Mouse (Mus musculus): ENCODE measurements at regions not wholly inside any gene's neighbourhood (a gene's known extent, or its start where the extent isn't known, plus 50 kb on each side); places are given as distances from the start of the nearest gene placed in this dataset.

DNA sequence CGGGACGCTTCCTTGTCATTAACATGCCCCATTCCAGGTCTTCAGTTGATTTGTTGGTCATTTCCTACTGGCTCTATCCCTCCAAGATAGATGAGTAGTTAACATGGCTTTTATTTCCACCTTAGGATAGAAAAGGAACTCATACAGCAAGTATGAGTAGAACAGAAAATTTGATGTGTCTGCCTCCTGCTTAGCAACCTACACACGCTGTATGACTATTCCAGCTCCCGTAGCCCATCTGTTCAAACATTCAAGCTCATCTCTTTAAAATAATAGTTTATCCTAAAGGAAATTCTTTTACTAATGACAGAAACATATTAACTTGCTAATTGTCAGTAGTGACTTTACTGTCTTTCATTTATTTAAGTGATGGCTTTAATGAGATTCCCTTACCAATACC lies 323.0 kb downstream of the Wdr20rt start:
- DNase-seq (ENCODE audit: low spot score in 2 of 2), result no peak

DNA sequence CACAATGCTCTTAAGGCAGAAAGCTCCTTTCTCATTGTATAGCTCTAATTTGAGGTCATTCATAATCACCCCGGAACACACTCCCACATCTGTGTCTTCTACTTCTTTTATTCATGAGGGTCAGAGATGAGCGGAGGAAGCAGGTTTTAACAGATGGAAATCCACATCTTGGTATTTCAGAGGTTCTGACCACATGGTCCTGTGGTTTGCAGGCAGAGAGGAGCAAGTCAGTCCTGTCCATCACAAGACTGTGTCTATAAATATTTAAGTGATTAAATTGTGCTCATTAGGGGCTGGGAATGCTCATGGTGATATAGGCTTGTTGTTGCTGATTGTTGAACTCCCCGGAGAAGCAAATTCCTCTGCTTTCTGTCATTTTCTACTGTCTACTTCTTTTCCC lies 326.9 kb downstream of the Wdr20rt start:
- intact Hi-C loops (cut with DNase I), result no loop called here
- no peak for DNase-seq (ENCODE audit: low spot score in 2 of 2)

More for the DNA sequence above, 323.0 kb downstream of the Wdr20rt start:
- intact Hi-C loops (cut with DNase I), result no loop called here

DNA sequence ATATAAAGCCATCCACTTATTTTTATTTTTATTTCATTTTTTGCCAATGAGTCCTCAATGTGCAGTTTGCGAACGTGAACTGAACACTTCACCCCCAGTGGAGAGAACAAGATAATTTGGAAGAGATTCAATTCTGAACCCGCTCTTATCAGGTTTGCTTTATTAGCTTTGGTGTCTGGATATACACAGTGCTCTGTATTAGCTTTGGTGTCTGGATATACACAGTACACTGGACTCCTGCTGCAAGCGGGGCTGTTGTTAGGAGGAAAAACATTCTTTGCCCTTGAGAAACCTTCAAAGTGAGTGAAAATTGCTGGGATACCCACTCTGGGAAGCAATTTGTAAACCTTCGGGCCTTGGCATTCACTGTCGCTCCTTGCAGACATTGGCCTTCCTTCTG lies 333.7 kb downstream of the Wdr20rt start:
- DNase-seq (ENCODE audit: low spot score in 2 of 2), result no peak
- intact Hi-C loops (cut with DNase I), result no loop called here

DNA sequence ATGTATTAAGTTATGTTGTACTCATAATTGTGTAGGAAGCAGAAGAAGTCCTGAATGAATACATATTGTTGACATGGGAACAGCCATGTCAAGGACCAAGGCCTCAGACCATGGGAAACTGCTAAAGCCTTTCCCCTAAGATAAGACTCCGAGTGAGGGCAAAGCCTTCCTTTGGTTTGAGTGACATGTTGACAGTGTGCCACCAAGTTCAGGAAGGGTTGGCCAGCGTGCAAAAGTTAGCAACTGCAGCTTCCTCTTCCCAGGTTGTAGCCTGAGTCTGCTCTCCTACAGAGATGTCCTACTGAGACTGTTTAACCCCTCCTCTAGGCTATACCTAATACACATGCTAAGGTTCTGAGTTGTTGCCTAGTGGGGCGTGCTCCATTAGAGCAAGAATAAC lies 334.5 kb downstream of the Wdr20rt start:
- intact Hi-C loops (cut with DNase I), result no loop called here
- no peak for DNase-seq (ENCODE audit: low spot score in 2 of 2)

DNA sequence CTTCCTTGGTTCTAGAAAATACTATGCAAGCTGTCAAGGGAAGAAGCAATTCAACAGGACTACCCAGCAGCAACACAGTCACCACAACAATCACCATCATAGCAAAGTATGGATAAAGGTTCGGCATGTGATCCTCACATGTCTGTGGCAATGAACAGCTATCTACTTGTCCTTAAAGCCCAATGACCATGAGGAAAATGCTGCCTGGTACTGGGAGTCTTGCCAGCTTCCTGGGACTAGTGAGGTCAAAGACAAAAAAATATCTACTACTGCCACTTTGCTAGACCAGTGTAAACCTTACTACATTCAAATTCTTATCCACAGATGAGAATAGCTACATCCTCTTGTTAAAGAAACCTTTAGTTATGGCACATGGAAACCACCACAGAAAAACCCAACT lies 346.3 kb downstream of the Wdr20rt start:
- no peak for DNase-seq (ENCODE audit: low spot score in 2 of 2)
- intact Hi-C loops (cut with DNase I), result no loop called here

DNA sequence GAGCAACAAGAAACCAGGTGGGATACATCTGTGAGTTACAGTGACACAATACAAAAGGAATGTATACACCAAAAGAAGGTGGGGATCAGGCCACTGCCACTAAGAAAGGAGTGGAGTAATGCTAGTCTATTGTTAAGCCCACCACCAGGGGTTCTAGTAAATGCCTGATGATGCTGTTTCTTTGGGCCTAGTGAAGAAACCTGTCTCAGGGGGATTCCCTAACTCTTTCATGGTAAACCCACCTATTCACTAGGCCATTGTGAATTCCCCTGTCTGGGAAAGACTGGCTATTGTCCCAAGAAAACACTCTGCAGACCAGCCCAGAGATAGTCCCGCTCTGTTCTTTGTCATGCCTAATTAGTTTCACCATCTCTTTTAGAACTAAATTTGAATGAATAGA lies 368.2 kb downstream of the Wdr20rt start:
- DNase-seq (ENCODE audit: low spot score in 2 of 2), result no peak
- intact Hi-C loops (cut with DNase I), result no loop called here

DNA sequence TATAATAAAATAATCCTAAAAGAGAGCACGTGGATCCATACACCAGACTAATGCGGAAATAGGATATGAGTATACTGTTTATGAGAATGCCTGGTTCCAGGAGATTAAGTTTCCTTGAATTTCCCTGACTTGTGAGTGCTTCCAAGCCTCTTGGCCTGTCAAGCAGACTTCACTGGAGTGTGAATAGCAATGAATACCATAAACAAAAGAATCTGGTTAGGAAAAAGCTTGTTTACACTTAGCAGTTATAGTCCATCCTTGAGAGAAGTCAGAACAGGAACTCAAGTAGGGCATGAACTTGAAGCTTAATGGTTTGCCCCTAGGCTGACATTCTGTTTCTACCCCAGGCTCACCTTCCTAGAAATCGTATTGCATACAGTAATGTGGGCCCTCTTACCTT lies 368.8 kb downstream of the Wdr20rt start:
- no peak for DNase-seq (ENCODE audit: low spot score in 2 of 2)
- intact Hi-C loops (cut with DNase I), result no loop called here

DNA sequence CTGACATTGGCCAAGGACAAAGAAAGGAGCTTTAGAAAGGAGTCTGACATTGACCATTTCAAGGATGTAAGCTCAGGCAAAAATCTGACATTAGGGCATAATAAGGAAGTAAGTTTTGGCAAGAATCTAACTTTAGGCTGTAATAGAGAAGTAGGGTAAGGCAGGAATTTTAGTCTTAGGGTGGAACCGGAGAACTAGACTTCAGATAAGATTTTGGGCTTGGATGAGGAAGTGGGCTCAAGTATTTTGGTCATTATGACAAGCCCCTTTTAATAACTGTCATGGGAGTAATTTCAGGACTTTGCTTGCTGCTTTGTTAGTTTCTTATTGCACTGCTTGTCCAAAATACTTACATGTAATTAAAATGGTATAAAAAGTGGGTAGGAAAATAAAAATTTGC lies 418.9 kb downstream of the Wdr20rt start:
- intact Hi-C loops (cut with DNase I), result no loop called here
- no peak for DNase-seq (ENCODE audit: low spot score in 2 of 2)

DNA sequence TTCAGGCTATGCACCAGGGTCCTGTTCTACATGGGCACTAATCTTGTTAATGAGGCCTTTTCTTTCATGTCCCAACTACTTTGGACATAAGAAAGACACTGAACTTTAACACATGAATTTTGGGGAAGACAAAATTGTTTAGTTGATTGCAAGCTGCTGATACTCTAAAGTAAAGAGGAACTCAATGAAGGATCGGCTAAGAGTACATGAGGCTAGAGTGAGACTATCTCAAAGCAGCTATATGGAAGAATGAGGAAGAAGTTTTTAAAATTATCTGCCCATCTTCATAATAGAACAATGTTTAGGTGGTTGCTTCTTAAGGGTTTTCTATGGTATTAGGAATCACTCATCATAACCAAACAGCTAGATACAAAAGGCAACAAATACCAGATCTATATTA lies 431.5 kb downstream of the Wdr20rt start:
- intact Hi-C loops (cut with DNase I), result no loop called here
- no peak for DNase-seq (ENCODE audit: low spot score in 2 of 2)

DNA sequence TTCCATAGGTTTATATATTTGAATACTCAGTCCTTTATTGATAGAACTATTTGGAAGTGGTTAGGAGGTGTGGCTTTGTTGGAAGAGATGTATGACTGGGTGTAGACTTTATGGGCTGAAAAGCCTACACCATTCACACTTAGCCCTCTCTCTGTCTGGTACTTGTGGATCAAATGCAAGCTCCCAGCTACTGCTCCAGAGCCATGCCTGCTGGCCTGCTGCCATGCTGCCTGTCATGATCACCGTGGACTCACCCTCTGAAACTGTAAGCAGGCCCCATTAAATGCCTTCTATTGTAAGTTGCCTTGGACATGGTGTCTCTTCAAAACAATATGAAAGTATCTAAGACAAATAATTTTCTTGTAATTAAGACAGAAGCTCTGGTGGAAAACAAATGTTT lies 446.4 kb downstream of the Wdr20rt start:
- DNase-seq (ENCODE audit: low spot score in 2 of 2), result no peak
- intact Hi-C loops (cut with DNase I), result no loop called here

DNA sequence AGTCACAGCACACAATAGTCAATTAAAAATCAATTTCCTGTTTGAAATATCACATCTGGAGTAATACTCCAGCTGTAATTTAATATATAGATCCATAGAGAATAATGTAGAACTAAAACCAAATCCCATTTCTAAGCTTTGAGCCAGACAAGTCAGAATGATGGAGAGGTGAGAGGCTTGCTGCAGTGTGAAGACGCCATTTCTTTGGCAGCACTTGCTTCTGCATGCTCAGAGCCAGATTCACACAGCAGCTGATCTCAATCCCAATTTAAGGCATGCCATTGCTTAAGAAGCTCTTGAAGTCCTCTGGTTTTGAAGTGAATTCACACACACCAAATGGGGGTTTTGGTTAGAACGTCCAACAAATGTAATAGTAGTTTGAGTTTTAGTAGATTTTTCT lies 447.9 kb downstream of the Wdr20rt start:
- no peak for DNase-seq (ENCODE audit: low spot score in 2 of 2)
- intact Hi-C loops (cut with DNase I), result no loop called here

DNA sequence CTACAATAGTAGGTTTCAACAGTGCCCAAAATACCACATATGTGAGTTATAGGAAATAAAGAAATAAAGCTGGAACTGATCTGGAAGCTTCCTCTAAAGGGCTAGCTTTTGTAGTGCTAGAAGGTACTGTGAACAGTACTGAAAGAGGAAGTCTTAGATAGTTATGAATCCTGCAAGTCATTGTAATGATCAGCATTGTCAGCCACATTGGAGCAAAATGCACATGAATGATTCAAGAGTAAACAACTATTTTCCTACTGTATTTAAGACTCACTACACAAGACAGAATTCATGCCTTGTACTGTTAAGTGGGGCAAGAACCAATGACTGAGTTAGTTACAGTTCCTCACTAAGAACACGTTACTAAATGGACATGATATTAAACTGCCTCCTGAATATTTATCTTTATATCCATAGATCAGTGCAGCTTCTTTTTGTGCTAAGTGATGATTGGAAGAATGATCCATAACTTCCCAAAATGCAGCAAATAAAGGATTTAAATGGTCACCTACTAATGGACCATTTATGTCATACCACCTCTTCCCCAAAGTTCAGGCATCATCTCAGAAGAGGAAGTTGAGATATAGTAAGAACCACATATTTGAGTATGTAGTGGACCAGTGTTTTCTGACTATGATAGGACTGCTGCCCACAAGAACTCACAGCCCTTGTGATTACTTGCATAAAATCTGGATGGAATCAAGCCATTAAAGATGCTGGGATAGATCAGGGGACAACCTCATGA lies 449.8 kb downstream of the Wdr20rt start:
- intact Hi-C loops (cut with DNase I), result no loop called here
- no peak for DNase-seq (ENCODE audit: low spot score in 2 of 2)

DNA sequence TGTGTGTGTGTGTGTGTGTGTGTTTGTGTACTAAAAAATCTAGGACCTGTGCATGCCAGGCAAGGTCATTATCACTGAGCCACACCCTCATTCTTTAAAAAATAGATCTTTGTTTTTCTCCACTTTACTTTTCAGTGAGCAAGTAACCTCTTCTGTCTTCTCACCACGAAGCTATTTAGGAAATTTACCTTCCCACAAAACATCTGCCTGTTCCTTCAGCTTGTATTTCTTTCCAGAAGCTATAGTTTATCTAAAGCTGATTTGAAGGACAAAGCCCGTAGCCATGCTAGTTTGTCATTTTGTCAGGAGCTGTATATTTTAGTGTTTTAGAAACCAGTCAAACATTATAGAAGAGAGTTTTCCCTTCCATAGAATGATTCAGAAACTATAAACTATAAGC lies 455.0 kb downstream of the Wdr20rt start:
- no peak for DNase-seq (ENCODE audit: low spot score in 2 of 2)
- intact Hi-C loops (cut with DNase I), result no loop called here

DNA sequence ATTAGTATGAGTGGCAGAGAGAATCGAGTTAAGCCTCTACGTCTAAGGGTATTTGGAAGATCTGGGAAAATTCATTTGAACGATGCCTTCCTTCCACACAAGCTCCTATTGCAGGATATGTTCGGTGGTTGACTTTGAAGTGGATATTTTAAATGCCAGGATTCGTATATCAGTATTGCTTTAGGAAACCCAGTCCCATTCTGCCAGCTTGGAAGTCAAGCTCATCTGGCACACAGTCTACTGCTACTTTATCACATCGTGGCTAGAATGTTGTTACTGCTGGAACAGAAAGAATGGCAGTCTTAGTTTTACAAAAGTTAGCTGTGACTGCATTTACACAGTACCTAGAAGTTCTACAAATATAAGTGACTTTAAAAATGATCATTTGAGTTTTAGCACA lies 456.5 kb downstream of the Wdr20rt start:
- intact Hi-C loops (cut with DNase I), result no loop called here

DNA sequence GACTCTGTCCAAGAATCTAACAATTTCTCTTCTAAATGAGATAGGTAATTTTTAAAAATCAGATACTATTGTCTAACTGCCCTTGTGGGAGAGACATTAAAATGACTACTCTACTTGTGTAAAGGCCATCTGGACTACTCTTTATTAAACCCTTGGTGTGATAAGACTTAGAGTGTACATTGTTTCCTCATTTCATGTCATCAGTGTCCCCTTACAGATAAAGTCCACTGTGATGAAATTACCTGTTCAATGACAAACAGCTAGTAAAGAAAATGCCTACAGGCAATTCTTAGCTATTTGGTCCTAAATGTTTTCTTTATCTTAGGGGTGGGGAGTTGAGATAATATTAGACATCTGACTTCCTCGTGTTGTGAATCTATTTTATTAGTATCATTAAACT lies 479.7 kb downstream of the Wdr20rt start:
- no peak for DNase-seq (ENCODE audit: low spot score in 2 of 2)
- intact Hi-C loops (cut with DNase I), result no loop called here

More for the DNA sequence above, 456.5 kb downstream of the Wdr20rt start:
- DNase-seq (ENCODE audit: low spot score in 2 of 2), result no peak

DNA sequence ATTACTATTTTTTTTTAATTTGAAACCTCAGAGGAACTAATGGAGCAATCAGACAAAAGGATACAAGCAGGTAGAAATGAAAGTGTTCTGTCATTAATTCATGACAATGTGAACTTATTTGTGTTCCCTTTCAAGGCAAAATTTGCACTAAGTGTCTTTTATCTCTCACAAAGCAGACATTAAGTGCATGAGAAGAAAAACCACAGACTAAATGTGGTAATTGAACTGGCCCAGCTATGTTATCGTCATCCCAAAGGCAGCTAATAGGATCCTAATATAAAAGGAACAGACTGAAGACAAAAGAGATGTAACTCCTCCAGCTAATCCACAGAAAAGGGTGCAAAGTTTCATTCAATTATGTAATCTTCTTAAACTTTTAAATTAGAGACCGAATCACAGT lies 487.0 kb downstream of the Wdr20rt start:
- intact Hi-C loops (cut with DNase I), result no loop called here

More for the DNA sequence above, 487.0 kb downstream of the Wdr20rt start:
- no peak for DNase-seq (ENCODE audit: low spot score in 2 of 2)

Data from left cerebral cortex, postnatal 36 days (tissue).